Mouse (Mus musculus): Measurements from ENCODE around the gene Aldh16a1. TPM values are rescaled to one million over a fixed set of nuclear protein-coding genes. Genes with fewer than 3 reads are reported as not detected.
A peak's percentile ranks its signal among the peaks of the same experiment; 100 is the strongest.

The Aldh16a1 gene
- polyA plus RNA-seq, 1 experiment = 36.9 TPM

DNA sequence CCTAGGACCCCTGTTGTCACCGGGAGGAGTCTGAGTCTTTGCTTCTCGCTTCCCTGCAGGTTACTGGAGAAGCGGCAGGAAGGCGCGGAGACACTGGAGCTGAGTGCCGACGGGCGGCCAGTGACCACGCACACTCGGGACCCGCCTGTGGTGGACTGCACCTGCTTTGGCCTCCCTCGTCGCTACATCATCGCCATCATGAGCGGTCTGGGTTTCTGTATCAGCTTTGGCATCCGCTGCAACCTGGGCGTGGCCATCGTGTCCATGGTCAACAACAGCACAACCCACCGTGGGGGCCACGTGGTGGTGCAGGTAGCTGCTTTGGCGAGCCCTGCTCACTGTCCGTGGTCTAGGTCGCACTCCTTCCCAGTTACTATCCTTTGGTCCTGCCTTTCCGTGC lies 14.3 kb upstream of the Aldh16a1 start:
- Histone ChIP-seq H3K27ac (ENCODE audit: insufficient read depth, low read length) (no peak overlapping the region), H3K27me3 (ENCODE audit: control insufficient read depth, insufficient read depth, low read length, poor library complexity, severe bottlenecking) (peaks cover 1% of the 10 kb centered on the region; the same call in 1 of the 2 replicates), H3K9me3 (replicated peaks; ENCODE audit: control insufficient read depth, insufficient read depth, low read length, poor library complexity, severe bottlenecking) (peaks cover 6% of the 10 kb centered on the region; the same call in 1 of the 2 replicates), H3K36me3 (ENCODE audit: control insufficient read depth, insufficient read depth, low read length, poor library complexity, severe bottlenecking) (no peaks in the 10 kb centered on the region), H3K4me1 (ENCODE audit: control insufficient read depth, insufficient read depth, low read length) (no peaks in the 10 kb centered on the region), H3K9ac (ENCODE audit: low read depth, poor library complexity, severe bottlenecking) (no peak overlapping the region), H3K4me3 (ENCODE audit: low read depth, low read length) (peak overlapping the region; percentile 13)
- no peak for TF ChIP-seq POLR2A (IDR thresholded peaks at IDR 0.05; ENCODE audit: insufficient read depth, low read length)
- TF ChIP-seq EP300 (IDR thresholded peaks at IDR 0.05; ENCODE audit: insufficient read depth, low read depth, low read length) = no peak
- TF ChIP-seq CTCF (IDR thresholded peaks at IDR 0.05; ENCODE audit: low read depth, low read length) = no peak

DNA sequence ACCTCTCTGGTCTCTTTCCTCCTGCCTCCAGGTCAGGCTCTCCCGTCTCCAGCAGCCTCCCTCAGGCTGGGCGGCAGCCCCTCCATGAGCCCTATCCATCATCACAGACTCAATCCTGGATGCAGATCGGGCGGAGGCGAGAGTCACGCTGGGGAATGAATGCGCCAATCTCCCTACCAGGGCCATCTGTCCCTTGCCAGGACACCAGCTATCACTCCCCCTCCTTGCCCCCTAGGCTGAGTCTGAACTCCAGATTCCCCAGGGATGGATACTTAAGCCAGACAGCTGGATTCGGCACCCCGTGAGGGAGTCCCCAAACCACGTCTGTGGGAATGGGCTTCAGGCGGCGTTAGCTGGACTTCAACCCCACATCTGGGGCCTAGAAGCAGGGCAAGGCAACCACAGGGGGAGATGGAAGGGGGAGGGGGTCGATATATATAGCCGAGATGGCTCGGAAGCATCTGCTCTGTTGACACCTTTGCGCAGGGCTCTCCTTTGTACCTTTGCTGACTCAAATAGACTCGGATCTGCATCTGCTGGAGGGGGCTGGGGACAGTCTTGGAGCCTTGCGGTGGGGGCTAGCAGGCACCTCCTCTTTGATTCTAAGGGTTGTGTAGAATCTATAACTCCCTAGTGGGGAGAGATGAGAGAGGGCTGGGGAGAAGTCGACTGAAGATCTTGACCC lies 13.5 kb upstream of the Aldh16a1 start:
- Histone ChIP-seq H3K4me1 (ENCODE audit: control insufficient read depth, insufficient read depth, low read length) (no peaks in the 10 kb centered on the region), H3K27me3 (ENCODE audit: control insufficient read depth, insufficient read depth, low read length, poor library complexity, severe bottlenecking) (peaks cover 1% of the 10 kb centered on the region; the same call in 1 of the 2 replicates), H3K9ac (ENCODE audit: low read depth, poor library complexity, severe bottlenecking) (no peak overlapping the region), H3K9me3 (replicated peaks; ENCODE audit: control insufficient read depth, insufficient read depth, low read length, poor library complexity, severe bottlenecking) (peaks cover 6% of the 10 kb centered on the region; the same call in 1 of the 2 replicates), H3K4me3 (ENCODE audit: low read depth, low read length) (no peak overlapping the region), H3K27ac (ENCODE audit: insufficient read depth, low read length) (no peak overlapping the region), H3K36me3 (ENCODE audit: control insufficient read depth, insufficient read depth, low read length, poor library complexity, severe bottlenecking) (no peaks in the 10 kb centered on the region)
- TF ChIP-seq EP300 (IDR thresholded peaks at IDR 0.05; ENCODE audit: insufficient read depth, low read depth, low read length) (no peak), POLR2A (IDR thresholded peaks at IDR 0.05; ENCODE audit: insufficient read depth, low read length) (no peak), CTCF (IDR thresholded peaks at IDR 0.05; ENCODE audit: low read depth, low read length) (no peak)

DNA sequence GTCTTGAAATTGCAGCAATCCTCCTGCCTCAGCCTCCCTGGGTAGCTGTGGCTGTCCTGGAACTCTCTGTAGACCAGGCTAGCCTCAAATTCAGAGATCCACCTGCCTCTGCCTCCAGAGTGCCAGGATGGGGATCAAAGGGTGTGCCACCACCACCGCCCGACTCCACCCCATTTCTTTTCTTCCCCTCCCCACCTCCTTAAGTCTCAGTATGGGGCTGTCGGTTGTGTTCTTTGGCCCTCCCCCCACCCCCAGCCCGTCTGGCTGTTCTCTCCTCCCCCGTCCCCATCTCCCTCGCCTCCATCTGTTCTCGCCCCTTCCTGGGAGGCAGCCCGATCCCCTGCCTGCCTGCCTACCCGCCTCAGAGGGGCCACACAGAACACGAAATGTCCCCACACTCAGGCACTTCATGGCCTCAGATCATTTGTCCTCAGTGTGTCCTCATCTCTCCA lies 12.6 kb upstream of the Aldh16a1 start:
- no peak overlapping the region for H3K27ac ChIP-seq (ENCODE audit: insufficient read depth, low read length)
- no peaks in the 10 kb centered on the region for H3K36me3 ChIP-seq (ENCODE audit: control insufficient read depth, insufficient read depth, low read length, poor library complexity, severe bottlenecking)
- H3K27me3 ChIP-seq (ENCODE audit: control insufficient read depth, insufficient read depth, low read length, poor library complexity, severe bottlenecking) = peaks cover 1% of the 10 kb centered on the region; the same call in 1 of the 2 replicates
- H3K9ac ChIP-seq (ENCODE audit: low read depth, poor library complexity, severe bottlenecking) = no peak overlapping the region
- TF ChIP-seq EP300 (IDR thresholded peaks at IDR 0.05; ENCODE audit: insufficient read depth, low read depth, low read length) = no peak
- no peak for TF ChIP-seq CTCF (IDR thresholded peaks at IDR 0.05; ENCODE audit: low read depth, low read length)
- TF ChIP-seq POLR2A (IDR thresholded peaks at IDR 0.05; ENCODE audit: insufficient read depth, low read length) = no peak
- no peaks in the 10 kb centered on the region for H3K4me1 ChIP-seq (ENCODE audit: control insufficient read depth, insufficient read depth, low read length)
- no peak overlapping the region for H3K4me3 ChIP-seq (ENCODE audit: low read depth, low read length)
- H3K9me3 ChIP-seq (replicated peaks; ENCODE audit: control insufficient read depth, insufficient read depth, low read length, poor library complexity, severe bottlenecking) = peaks cover 6% of the 10 kb centered on the region; the same call in 1 of the 2 replicates

DNA sequence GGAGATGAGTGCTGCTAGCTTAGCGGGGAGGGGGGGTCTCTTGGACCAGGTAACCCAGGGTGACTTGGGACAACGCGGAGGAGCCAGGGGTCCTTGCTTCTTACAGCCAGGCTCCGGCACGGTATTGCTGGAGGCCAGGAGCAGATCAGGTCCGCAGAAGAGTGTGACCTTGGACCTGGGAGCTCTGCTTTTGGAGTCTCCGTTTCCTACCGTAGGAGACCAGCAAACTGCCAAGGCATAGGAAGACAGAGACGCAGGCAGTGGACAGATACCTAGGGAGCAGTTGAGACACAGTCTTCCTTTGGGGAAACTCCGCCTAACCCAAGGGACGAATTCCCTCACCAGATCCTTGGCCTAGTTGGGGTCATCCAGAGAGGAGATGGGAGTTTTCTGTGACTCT lies 11.3 kb upstream of the Aldh16a1 start:
- Histone ChIP-seq H3K27ac (ENCODE audit: insufficient read depth, low read length) (no peak overlapping the region), H3K36me3 (ENCODE audit: control insufficient read depth, insufficient read depth, low read length, poor library complexity, severe bottlenecking) (no peaks in the 10 kb centered on the region), H3K9me3 (replicated peaks; ENCODE audit: control insufficient read depth, insufficient read depth, low read length, poor library complexity, severe bottlenecking) (peaks cover 6% of the 10 kb centered on the region; the same call in 1 of the 2 replicates), H3K4me1 (ENCODE audit: control insufficient read depth, insufficient read depth, low read length) (no peaks in the 10 kb centered on the region), H3K27me3 (ENCODE audit: control insufficient read depth, insufficient read depth, low read length, poor library complexity, severe bottlenecking) (peaks cover 1% of the 10 kb centered on the region; the same call in 1 of the 2 replicates), H3K4me3 (ENCODE audit: low read depth, low read length) (no peak overlapping the region), H3K9ac (ENCODE audit: low read depth, poor library complexity, severe bottlenecking) (no peak overlapping the region)
- no peak for TF ChIP-seq EP300 (IDR thresholded peaks at IDR 0.05; ENCODE audit: insufficient read depth, low read depth, low read length)
- no peak for TF ChIP-seq POLR2A (IDR thresholded peaks at IDR 0.05; ENCODE audit: insufficient read depth, low read length)
- no peak for TF ChIP-seq CTCF (IDR thresholded peaks at IDR 0.05; ENCODE audit: low read depth, low read length)

DNA sequence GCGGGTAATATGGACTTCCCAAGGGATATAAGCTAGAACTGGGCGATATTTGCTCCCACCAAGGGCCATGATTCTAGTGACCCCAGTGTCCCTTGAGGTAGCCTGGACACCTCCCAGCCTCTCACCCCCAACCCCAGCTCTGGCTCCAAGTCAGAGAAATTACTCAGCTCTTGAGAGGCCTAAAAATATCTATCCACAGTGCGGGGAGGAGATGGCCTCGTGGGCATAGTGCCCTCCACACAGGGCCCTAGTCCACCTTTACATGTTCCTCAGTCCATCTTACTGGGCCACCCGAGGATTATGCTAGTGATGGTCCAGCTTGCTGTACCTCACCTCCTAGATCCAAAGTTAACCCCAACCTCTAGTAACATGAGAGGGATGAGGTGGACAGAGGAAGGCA lies 10.4 kb upstream of the Aldh16a1 start:
- Histone ChIP-seq H3K9ac (ENCODE audit: low read depth, poor library complexity, severe bottlenecking) (no peak overlapping the region), H3K4me1 (ENCODE audit: control insufficient read depth, insufficient read depth, low read length) (no peaks in the 10 kb centered on the region), H3K36me3 (ENCODE audit: control insufficient read depth, insufficient read depth, low read length, poor library complexity, severe bottlenecking) (no peaks in the 10 kb centered on the region), H3K27ac (ENCODE audit: insufficient read depth, low read length) (no peak overlapping the region), H3K4me3 (ENCODE audit: low read depth, low read length) (no peak overlapping the region), H3K27me3 (ENCODE audit: control insufficient read depth, insufficient read depth, low read length, poor library complexity, severe bottlenecking) (peaks cover 1% of the 10 kb centered on the region; the same call in 1 of the 2 replicates), H3K9me3 (replicated peaks; ENCODE audit: control insufficient read depth, insufficient read depth, low read length, poor library complexity, severe bottlenecking) (peaks cover 4% of the 10 kb centered on the region; the same call in 1 of the 2 replicates)
- TF ChIP-seq CTCF (IDR thresholded peaks at IDR 0.05; ENCODE audit: low read depth, low read length) = no peak
- TF ChIP-seq POLR2A (IDR thresholded peaks at IDR 0.05; ENCODE audit: insufficient read depth, low read length) = no peak
- no peak for TF ChIP-seq EP300 (IDR thresholded peaks at IDR 0.05; ENCODE audit: insufficient read depth, low read depth, low read length)
